Mouse (Mus musculus) ES-Bruce4 (cell line): ENCODE measurements around the gene Serinc3. TPM values are rescaled to one million over a fixed set of nuclear protein-coding genes. Genes with fewer than 3 reads are reported as not detected.
"Not testable (repeated sequence)": the region's sequence is repeated elsewhere in the genome, so short reads cannot be mapped to it uniquely, and the experiment has no call there.

Source experiments
- H3K27ac ChIP-seq: 2 replicates; pipeline ENCODE4 v1.5.1; 2012; ENCODE audit warnings: low read length, inconsistent platforms; ENCODE audit not compliant: insufficient read depth
- H3K27me3 ChIP-seq: 2 replicates; pipeline ENCODE4 v1.6.1; 2012; ENCODE audit warnings: mild to moderate bottlenecking, low read length, inconsistent platforms; ENCODE audit not compliant: control insufficient read depth, poor library complexity, insufficient read depth, severe bottlenecking
- H3K36me3 ChIP-seq: 2 replicates; pipeline ENCODE4 v1.6.1; 2012; ENCODE audit warnings: inconsistent platforms, mild to moderate bottlenecking, low read length, moderate library complexity; ENCODE audit not compliant: control insufficient read depth, poor library complexity, insufficient read depth, severe bottlenecking
- H3K4me1 ChIP-seq: one replicate; pipeline ENCODE4 v1.8.1; 2011; ENCODE audit warnings: low read length; ENCODE audit not compliant: control insufficient read depth, insufficient read depth
- H3K4me3 ChIP-seq: 2 replicates; pipeline ENCODE4 v1.5.1; 2011; ENCODE audit warnings: low read depth, mild to moderate bottlenecking, low read length
- H3K9ac ChIP-seq: 2 replicates; pipeline ENCODE4 v1.6.1; 2012; ENCODE audit warnings: low read depth, mild to moderate bottlenecking, inconsistent platforms; ENCODE audit not compliant: poor library complexity, severe bottlenecking
- H3K9me3 ChIP-seq: replicated peaks from 2 replicates; pipeline ENCODE4 v1.6.1; 2012; ENCODE audit warnings: mild to moderate bottlenecking, low read length, inconsistent platforms; ENCODE audit not compliant: control insufficient read depth, poor library complexity, insufficient read depth, severe bottlenecking
- CTCF ChIP-seq: IDR thresholded peaks from one replicate; pipeline ENCODE4 v1.8.1; 2011; ENCODE audit warnings: low read depth, low read length
- EP300 ChIP-seq: IDR thresholded peaks from 2 replicates; pipeline ENCODE4 v1.6.1; 2011; ENCODE audit warnings: low read depth, low read length; ENCODE audit not compliant: insufficient read depth
- POLR2A ChIP-seq: IDR thresholded peaks from one replicate; pipeline ENCODE4 v1.8.1; 2011; ENCODE audit warnings: low read length; ENCODE audit not compliant: insufficient read depth
- polyA plus RNA-seq: library from polyadenylated mRNA; stranded (reverse); fragments of >200 nt; gene quantifications from 2 replicates; pipeline ENCODE4 v1.2.4, GENCODE M21; 2011; ENCODE audit warnings: low read depth; ENCODE audit not compliant: missing spikeins, insufficient read depth, insufficient read length

The Serinc3 gene
- polyA plus RNA-seq, 1 experiment = 146 TPM

DNA sequence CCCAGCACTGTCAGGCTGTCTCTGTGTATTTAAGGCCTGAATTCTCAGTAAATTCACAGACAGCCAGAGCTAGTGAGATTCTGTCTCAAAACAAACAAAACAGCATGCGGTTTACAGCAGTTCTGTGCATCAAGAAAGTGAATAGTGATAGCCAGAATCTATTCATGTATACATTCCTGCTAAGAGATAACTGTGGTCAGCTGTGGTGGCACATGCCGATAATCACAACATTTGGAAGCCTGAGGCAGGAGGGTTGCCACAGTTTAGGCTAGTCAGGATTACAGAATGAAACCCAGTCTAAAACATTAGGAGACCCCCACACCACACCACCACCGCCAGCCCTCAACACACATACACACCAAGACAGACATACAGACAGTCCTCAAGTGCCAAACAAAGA, 44.8 kb upstream of the Serinc3 start:
- Histone ChIP-seq H3K4me3 (no peak overlapping the region), H3K27ac (no peak overlapping the region), H3K27me3 (no peaks in the 10 kb centered on the region), H3K9ac (no peak overlapping the region), H3K9me3 (no peaks in the 10 kb centered on the region), H3K36me3 (no peaks in the 10 kb centered on the region), H3K4me1 (no peaks in the 10 kb centered on the region)
- no peak for TF ChIP-seq EP300

- not testable (repeated sequence) for H3K9ac ChIP-seq, H3K36me3 ChIP-seq, H3K27me3 ChIP-seq, H3K27ac ChIP-seq, H3K4me1 ChIP-seq, H3K9me3 ChIP-seq, H3K4me3 ChIP-seq
Measured at GRCm38 (mm10) chr2:163688377-163688776, 43.4 kb upstream of the Serinc3 start.

GRCm38 (mm10) chr2:163686886-163687285, 42.0 kb upstream of the Serinc3 start:
- no peak overlapping the region for H3K27ac ChIP-seq
- TF ChIP-seq CTCF (no peak), POLR2A (no peak), EP300 (no peak)
- no peaks in the 10 kb centered on the region for H3K36me3 ChIP-seq

DNA sequence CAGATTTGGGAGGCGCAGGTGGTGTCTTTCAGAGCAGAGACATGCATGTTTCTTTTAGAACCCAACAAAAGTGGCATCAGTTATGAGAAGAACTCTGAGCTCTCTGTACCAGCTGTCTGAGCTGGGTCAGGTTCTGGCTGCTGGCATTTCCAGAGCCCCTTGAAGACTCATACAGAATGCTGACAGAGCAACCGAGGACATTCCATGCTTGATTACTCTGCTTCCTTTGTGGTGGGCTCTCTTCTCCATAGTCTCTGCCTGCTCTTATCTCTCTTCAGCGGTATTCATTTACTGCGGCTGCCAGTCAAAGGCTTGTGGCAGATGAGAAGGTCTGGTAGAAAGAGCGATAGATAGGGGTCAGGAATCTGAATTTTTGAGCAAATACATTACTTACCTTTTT, 41.3 kb upstream of the Serinc3 start:
- TF ChIP-seq POLR2A (no peak), EP300 (no peak), CTCF (no peak)
- H3K27ac ChIP-seq = no peak overlapping the region
- H3K4me3 ChIP-seq = no peak overlapping the region
- H3K4me1 ChIP-seq = no peaks in the 10 kb centered on the region
- no peak overlapping the region for H3K9ac ChIP-seq
- no peaks in the 10 kb centered on the region for H3K27me3 ChIP-seq
- no peaks in the 10 kb centered on the region for H3K36me3 ChIP-seq
- no peaks in the 10 kb centered on the region for H3K9me3 ChIP-seq

More at GRCm38 (mm10) chr2:163686886-163687285, 42.0 kb upstream of the Serinc3 start:
- Histone ChIP-seq H3K4me3 (no peak overlapping the region), H3K9me3 (no peaks in the 10 kb centered on the region), H3K27me3 (no peaks in the 10 kb centered on the region), H3K9ac (no peak overlapping the region), H3K4me1 (no peaks in the 10 kb centered on the region)

GRCm38 (mm10) chr2:163685761-163686200, 40.9 kb upstream of the Serinc3 start:
- Histone ChIP-seq H3K27ac (no peak overlapping the region), H3K4me1 (no peaks in the 10 kb centered on the region)

DNA sequence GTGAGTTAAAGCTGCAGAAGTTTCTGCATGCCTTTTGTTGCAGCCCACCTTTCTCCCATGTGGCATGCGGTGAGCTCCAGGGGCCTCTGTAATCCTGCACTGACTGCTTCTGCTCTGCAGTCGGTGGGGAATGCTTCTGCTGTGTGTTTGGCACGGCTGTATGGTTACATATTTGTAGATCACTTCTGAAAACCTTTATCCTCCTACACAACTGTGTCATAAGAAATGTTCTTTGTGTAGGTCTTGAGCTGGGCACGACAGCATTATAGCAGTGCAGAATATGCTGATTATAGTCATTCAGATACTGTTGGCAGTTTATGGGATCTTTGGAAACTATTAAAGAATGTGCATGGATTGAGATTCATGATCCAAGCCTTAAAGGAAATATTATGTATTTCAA, 40.4 kb upstream of the Serinc3 start:
- no peak for TF ChIP-seq CTCF
- TF ChIP-seq POLR2A = no peak
- no peak for TF ChIP-seq EP300

More at GRCm38 (mm10) chr2:163685761-163686200, 40.9 kb upstream of the Serinc3 start:
- Histone ChIP-seq H3K4me3 (no peak overlapping the region), H3K36me3 (no peaks in the 10 kb centered on the region), H3K9me3 (no peaks in the 10 kb centered on the region), H3K9ac (no peak overlapping the region), H3K27me3 (no peaks in the 10 kb centered on the region)
- TF ChIP-seq EP300 (no peak), POLR2A (no peak), CTCF (no peak)

DNA sequence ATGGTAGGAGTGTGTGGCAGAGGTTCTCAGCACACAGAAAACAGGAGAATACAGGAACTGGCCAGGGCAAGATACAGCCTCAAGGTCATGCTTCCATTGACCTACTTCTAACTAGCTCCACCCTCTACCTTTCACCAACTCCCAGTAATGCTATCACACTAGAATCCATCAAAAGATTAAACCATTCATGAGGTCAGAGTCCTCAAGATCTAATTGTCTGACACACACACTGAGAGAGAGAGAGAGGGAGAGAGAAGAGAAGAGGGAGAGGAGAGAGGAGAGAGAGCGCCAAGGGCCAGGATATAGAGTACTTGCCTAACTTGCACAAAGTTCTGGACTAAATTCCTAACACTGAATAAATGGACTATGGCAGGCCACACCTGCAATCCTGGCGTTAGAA, 37.4 kb upstream of the Serinc3 start:
- Histone ChIP-seq H3K9me3 (no peaks in the 10 kb centered on the region), H3K4me3 (no peak overlapping the region), H3K36me3 (no peaks in the 10 kb centered on the region), H3K4me1 (no peaks in the 10 kb centered on the region), H3K27ac (no peak overlapping the region), H3K9ac (no peak overlapping the region), H3K27me3 (no peaks in the 10 kb centered on the region)
- TF ChIP-seq EP300 (no peak), CTCF (no peak), POLR2A (no peak)

More for the DNA sequence above, 40.4 kb upstream of the Serinc3 start:
- Histone ChIP-seq H3K4me1 (no peaks in the 10 kb centered on the region), H3K27ac (no peak overlapping the region), H3K4me3 (no peak overlapping the region), H3K9me3 (no peaks in the 10 kb centered on the region), H3K27me3 (no peaks in the 10 kb centered on the region), H3K9ac (no peak overlapping the region), H3K36me3 (no peaks in the 10 kb centered on the region)
